Mouse (Mus musculus): ENCODE data around the gene Snx17.

Snx17 gene

GRCm38 (mm10) chr5:31240637-31241521 lies 47.9 kb downstream of the Snx17 start, which contains the start of the genes Nrbp1 and Gm9970:
Gene Nrbp1, plus strand, starts transcription at chr5:31240864.
Gene Gm9970, minus strand, starts transcription at chr5:31241232.
- DNase-seq, result peak; percentile 97

GRCm38 (mm10) chr5:31241522-31242034 lies 48.6 kb downstream of the Snx17 start:
- no peak for DNase-seq

GRCm38 (mm10) chr5:31242191-31242590 lies 49.2 kb downstream of the Snx17 start:
- no peak for DNase-seq
